Mouse (Mus musculus): Measurements from ENCODE around the gene Sdf2l1. TPM values are rescaled to one million over a fixed set of nuclear protein-coding genes. Genes with fewer than 3 reads are reported as not detected.
"Not testable (repeated sequence)": the region's sequence is repeated elsewhere in the genome, so short reads cannot be mapped to it uniquely, and the experiment has no call there.

The Sdf2l1 gene
- polyA plus RNA-seq (2015; fragmentation: Nextera tagmentation; extraction: Ambion mirVana): 69.5 and 70.2 TPM in 2 replicates

DNA sequence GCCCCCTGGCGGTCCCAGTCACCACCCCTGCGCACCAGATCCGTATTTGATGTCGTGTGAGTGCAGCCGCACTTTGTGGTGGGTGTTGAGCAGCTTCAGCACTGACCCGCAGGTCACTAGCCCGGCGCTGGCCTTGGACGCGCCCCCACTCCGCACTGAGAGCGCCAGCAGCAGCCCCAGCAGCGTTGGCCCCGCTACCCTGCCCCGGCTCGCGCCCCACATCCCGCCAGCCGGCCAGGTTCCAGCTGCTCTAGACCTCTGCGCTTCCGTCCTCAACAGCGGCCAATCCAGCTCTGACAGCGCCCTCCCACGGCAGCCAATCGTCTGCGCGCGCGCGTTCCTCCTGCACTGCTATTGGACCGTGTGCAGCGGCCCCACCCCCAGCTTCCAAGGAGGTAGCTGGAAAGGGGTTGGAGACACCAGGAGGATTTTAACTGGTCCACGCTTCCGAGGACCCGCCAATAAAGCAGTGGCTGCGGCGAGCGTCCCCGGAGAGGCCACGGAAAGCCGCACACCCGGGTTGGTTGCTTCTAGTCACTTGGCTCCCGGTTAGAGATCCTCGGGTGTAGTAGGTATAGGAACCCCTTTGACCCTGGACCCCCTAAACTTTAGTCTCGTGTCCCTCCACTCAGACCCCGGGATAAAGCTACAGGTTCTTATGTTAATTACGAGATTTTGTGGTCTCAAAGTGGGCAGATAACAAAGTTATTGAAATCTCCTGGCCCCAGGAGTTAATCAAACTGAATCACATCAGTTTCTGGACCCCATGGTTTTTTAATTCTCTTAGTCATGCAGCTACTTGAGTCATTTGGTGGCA lies at the start of gene Sdf2l1:
Sdf2l1 (minus strand) TSS at position 295 of the 817 bp plus-strand sequence.
- Histone ChIP-seq H3K36me3 (no peaks in the 10 kb centered on the region; the same call in 1 of the 2 replicates), H3K4me1 (peaks cover 16% of the 10 kb centered on the region), H3K4me3 (replicated peaks) (peak within 1 kb of the TSS; percentile 89), H3K9me3 (replicated peaks) (no peaks in the 10 kb centered on the region), H3K27me3 (no peaks in the 10 kb centered on the region), H3K4me2 (replicated peaks) (peak within 1 kb of the TSS; percentile 91), H3K9ac (peak within 1 kb of the TSS; percentile 53), H3K27ac (replicated peaks) (peak within 1 kb of the TSS; percentile 68)
- ATAC-seq (ENCODE audit: insufficient number of reproducible peaks, low FRiP score, low TSS enrichment, low read depth): peak; percentile 98
- WGBS: under 1% methylated on average over 47 of the region's 47 CpGs

DNA sequence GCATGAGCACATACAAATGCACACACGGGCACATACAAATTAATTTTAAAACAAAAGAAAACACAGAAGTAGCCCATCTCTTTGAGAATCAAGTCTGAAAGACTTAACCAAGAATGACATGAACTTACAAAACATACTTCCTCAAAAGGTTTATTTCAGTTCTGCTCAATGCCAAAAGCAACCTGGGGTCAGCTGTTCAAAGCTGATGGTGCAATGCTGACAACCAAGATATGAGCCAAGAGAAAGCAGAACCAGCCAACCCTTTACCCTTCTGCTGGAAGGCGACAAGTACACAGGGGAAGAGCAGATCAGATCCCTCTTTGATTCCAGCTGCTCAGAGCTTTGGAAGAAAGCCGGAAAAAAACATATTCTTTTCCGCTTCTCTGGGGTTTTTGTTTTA lies 49.2 kb upstream of the Sdf2l1 start:
- ATAC-seq (ENCODE audit: insufficient number of reproducible peaks, low FRiP score, low TSS enrichment, low read depth): no peak
- peaks cover 20% of the 10 kb centered on the region; the same call in 1 of the 2 replicates for H3K36me3 ChIP-seq
- no peaks in the 10 kb centered on the region for H3K9me3 ChIP-seq (replicated peaks)
- no peaks in the 10 kb centered on the region for H3K27me3 ChIP-seq
- H3K4me1 ChIP-seq: no peaks in the 10 kb centered on the region
- no peak overlapping the region for H3K4me3 ChIP-seq (replicated peaks)
- 81% methylated on average over 4 of the region's 4 CpGs for WGBS
- no peak overlapping the region for H3K4me2 ChIP-seq (replicated peaks)
- H3K27ac ChIP-seq (replicated peaks): no peak overlapping the region
- no peak overlapping the region for H3K9ac ChIP-seq

DNA sequence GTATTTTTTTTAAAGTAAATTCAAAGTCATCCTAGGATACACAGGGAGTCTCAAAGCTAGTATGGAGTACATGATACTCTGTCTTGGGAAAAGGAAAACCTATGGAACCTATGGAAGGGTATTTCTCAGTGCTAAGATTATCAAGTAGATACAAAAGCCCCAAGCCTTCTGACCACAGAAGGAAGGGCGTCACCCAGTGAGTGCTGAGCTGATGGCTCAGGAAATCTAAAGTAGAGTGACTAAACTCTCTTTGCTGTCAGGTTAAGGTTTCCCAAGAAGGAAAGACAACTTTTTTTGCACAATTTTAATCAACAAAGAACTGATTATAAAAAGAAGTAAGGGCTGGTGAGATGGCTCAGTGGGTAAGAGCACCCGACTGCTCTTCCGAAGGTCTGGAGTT lies 47.5 kb upstream of the Sdf2l1 start:
- H3K9me3 ChIP-seq (replicated peaks): no peaks in the 10 kb centered on the region
- peaks cover 23% of the 10 kb centered on the region for H3K36me3 ChIP-seq
- no peak for ATAC-seq (ENCODE audit: insufficient number of reproducible peaks, low FRiP score, low TSS enrichment, low read depth)
- no peak overlapping the region for H3K4me3 ChIP-seq (replicated peaks)
- 92% methylated on average over 3 of the region's 3 CpGs for WGBS
- no peaks in the 10 kb centered on the region for H3K27me3 ChIP-seq
- H3K9ac ChIP-seq: no peak overlapping the region
- H3K4me1 ChIP-seq: no peaks in the 10 kb centered on the region
- H3K27ac ChIP-seq (replicated peaks): no peak overlapping the region
- no peak overlapping the region for H3K4me2 ChIP-seq (replicated peaks)

DNA sequence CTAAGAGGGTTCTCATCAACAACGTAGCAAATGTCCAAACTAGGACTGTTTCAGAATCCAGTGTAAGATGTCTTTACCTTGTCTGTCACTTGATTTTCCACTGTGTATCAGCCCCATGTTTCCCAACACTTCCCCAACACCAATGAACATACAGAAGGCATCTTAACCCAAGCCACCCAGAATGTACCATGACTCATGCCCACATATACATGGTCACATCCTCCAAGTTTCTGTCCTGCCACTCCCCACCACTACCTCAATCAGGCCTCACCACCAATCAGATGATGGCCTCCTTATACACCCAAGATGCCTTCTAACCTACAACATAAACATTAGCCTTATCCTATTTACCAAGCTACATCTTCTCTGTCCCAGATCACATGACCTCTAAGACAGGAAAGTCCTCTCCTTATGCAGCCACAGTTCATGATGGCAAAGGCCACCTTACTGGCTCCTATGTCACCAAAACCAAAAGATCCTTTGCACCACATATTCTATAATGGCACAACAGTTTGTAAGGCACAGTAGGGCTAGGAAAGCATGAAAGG lies 45.5 kb upstream of the Sdf2l1 start:
- Histone ChIP-seq H3K9ac (no peak overlapping the region), H3K9me3 (replicated peaks) (no peaks in the 10 kb centered on the region), H3K4me1 (no peaks in the 10 kb centered on the region), H3K27me3 (no peaks in the 10 kb centered on the region), H3K4me2 (replicated peaks) (no peak overlapping the region), H3K4me3 (replicated peaks) (no peak overlapping the region), H3K36me3 (peaks cover 40% of the 10 kb centered on the region), H3K27ac (replicated peaks) (no peak overlapping the region)
- WGBS: 94% methylated on average over 1 of the region's 1 CpGs
- ATAC-seq (ENCODE audit: insufficient number of reproducible peaks, low FRiP score, low TSS enrichment, low read depth): no peak

DNA sequence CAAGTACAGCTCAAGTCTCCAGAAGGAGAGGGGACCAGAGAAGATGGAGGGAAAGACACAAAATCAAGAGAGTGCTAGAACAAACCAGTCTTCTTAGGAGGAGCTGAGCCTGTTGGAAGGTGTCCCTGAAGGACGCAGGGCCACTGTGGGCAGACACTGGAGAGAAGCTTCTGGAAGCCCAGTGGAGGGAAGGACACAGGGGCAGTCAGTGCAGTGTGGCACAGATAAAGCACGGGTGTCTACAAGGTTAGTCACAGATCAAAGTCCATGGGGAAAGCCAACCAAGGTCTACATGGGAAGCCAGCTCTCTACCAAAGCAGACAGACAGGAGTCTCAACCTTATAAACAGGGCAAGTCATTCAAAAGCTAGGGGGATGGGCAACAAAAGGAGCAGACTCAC lies 43.6 kb upstream of the Sdf2l1 start:
- 85% methylated on average over 2 of the region's 2 CpGs for WGBS
- H3K27ac ChIP-seq (replicated peaks): no peak overlapping the region
- H3K36me3 ChIP-seq: peaks cover 57% of the 10 kb centered on the region
- no peaks in the 10 kb centered on the region for H3K27me3 ChIP-seq
- H3K4me3 ChIP-seq (replicated peaks): no peak overlapping the region
- no peaks in the 10 kb centered on the region for H3K9me3 ChIP-seq (replicated peaks)
- no peak overlapping the region for H3K4me2 ChIP-seq (replicated peaks)
- no peak for ATAC-seq (ENCODE audit: insufficient number of reproducible peaks, low FRiP score, low TSS enrichment, low read depth)
- no peaks in the 10 kb centered on the region for H3K4me1 ChIP-seq
- no peak overlapping the region for H3K9ac ChIP-seq

DNA sequence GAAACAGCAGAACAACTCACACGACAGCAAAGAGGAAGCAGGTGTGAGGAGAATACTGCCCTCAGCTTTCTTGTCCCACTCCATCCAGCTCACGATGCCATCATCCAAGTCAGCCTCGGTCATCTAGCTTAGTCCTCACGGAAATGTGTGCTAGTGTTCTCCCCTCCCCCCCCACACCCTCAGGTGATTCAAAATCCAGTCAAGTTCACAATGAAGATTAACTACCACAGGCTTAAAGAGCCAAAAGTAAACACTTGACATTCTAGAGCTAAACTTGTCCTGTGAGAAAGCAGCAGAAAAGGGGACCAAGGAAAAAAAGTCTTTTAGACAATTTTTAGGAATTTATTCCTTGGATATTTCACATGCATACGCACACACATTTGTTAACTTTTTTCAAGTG lies 35.9 kb upstream of the Sdf2l1 start:
- ATAC-seq (ENCODE audit: insufficient number of reproducible peaks, low FRiP score, low TSS enrichment, low read depth): no peak
- H3K27ac ChIP-seq (replicated peaks): no peak overlapping the region
- H3K36me3 ChIP-seq: peaks cover 43% of the 10 kb centered on the region
- WGBS: 78% methylated on average over 5 of the region's 5 CpGs
- H3K4me2 ChIP-seq (replicated peaks): no peak overlapping the region
- no peak overlapping the region for H3K4me3 ChIP-seq (replicated peaks)
- no peak overlapping the region for H3K9ac ChIP-seq
- H3K9me3 ChIP-seq (replicated peaks): no peaks in the 10 kb centered on the region
- no peaks in the 10 kb centered on the region for H3K4me1 ChIP-seq
- no peaks in the 10 kb centered on the region for H3K27me3 ChIP-seq

DNA sequence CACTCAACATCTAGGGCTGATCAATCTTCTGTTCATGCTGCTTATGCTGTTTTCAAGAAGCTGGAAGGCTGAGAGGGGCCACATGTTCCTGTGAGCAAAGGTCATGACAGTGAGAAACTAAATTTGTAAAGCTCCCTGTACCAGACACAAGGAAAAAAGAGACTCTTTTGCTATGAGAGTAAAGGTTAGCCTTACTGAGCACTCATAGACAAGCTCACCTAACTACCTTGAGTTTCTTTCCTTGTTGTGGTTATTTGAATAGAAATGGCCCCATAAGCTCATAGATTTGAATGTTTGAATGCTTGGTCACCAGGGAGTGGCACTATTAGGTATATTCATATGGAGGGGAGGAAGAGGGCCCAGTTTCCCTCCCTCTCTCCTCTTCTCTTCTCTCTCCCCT lies 35.0 kb upstream of the Sdf2l1 start:
- Histone ChIP-seq H3K4me2 (replicated peaks) (no peak overlapping the region), H3K27ac (replicated peaks) (no peak overlapping the region), H3K4me1 (no peaks in the 10 kb centered on the region), H3K9me3 (replicated peaks) (no peaks in the 10 kb centered on the region), H3K36me3 (peaks cover 36% of the 10 kb centered on the region), H3K4me3 (replicated peaks) (no peak overlapping the region), H3K9ac (no peak overlapping the region), H3K27me3 (no peaks in the 10 kb centered on the region)
- ATAC-seq (ENCODE audit: insufficient number of reproducible peaks, low FRiP score, low TSS enrichment, low read depth): no peak

DNA sequence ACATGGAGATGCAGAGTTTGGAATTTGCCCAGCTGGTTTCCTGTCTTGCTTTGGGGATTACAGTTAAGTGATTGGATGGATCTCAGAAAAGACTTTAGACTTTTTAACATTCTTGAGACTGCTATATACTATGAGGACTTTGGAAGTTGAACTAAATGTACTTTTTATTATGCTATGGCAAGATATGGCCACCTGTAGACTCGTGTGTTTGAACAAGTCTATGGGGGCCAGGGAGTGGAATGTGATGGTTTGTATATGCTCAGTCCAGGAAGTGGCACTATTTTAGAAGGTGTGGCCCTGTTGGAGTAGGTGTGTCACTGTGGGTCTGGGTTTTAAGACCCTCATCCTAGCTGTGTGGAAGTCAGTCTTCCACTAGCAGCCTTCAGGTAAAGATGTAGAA lies 33.3 kb upstream of the Sdf2l1 start:
- not testable (repeated sequence) for ATAC-seq (ENCODE audit: insufficient number of reproducible peaks, low FRiP score, low TSS enrichment, low read depth); H3K4me1 ChIP-seq; H3K9me3 ChIP-seq (replicated peaks); H3K4me2 ChIP-seq (replicated peaks); H3K27ac ChIP-seq (replicated peaks); H3K4me3 ChIP-seq (replicated peaks); H3K27me3 ChIP-seq; H3K9ac ChIP-seq
- 89% methylated on average over 1 of the region's 1 CpGs for WGBS
- H3K36me3 ChIP-seq: peaks cover 24% of the 10 kb centered on the region

DNA sequence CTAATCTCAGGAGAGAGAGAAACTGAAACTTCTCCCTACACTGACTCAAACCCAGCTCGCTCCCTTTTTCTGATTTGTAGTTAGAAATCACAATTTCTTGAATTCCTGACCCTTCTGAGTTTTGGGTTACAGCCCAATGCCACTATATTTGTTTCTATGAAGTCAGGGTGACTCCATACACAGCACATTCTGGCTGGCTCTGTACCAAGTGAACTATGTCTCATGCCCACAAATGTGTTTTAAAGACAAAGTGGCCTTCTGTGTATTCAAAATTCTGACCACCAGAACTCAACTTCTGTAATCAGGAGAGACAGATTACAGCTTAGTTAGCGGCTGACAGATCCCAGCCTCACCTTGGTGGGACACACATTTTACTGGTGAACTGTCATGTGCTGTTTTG lies 22.2 kb upstream of the Sdf2l1 start:
- ATAC-seq (ENCODE audit: insufficient number of reproducible peaks, low FRiP score, low TSS enrichment, low read depth): no peak
- WGBS: 91% methylated on average over 2 of the region's 2 CpGs
- Histone ChIP-seq H3K4me3 (replicated peaks) (no peak overlapping the region), H3K27me3 (no peaks in the 10 kb centered on the region), H3K4me1 (no peaks in the 10 kb centered on the region), H3K9ac (no peak overlapping the region), H3K9me3 (replicated peaks) (no peaks in the 10 kb centered on the region), H3K4me2 (replicated peaks) (no peak overlapping the region), H3K36me3 (peaks cover 63% of the 10 kb centered on the region), H3K27ac (replicated peaks) (no peak overlapping the region)

DNA sequence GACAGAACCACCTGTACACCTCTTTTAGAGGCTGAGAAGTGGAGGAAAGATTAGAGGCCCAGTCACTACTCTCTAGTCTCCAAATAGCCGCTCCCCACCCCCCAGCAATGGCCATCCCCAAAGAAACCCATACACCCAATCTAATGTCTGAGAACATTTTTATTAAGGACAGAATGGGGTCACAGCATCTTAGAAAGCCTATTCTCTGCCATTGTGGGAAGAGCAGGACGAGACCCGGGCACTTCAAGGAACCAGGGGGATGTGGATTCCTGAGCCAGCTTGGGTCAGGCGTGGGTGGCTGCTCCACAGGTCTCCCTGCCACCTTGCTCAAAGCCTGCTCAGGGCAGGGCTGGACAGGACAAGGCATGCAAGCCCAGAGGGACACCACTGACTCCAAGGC lies 19.7 kb upstream of the Sdf2l1 start:
- no peak for ATAC-seq (ENCODE audit: insufficient number of reproducible peaks, low FRiP score, low TSS enrichment, low read depth)

DNA sequence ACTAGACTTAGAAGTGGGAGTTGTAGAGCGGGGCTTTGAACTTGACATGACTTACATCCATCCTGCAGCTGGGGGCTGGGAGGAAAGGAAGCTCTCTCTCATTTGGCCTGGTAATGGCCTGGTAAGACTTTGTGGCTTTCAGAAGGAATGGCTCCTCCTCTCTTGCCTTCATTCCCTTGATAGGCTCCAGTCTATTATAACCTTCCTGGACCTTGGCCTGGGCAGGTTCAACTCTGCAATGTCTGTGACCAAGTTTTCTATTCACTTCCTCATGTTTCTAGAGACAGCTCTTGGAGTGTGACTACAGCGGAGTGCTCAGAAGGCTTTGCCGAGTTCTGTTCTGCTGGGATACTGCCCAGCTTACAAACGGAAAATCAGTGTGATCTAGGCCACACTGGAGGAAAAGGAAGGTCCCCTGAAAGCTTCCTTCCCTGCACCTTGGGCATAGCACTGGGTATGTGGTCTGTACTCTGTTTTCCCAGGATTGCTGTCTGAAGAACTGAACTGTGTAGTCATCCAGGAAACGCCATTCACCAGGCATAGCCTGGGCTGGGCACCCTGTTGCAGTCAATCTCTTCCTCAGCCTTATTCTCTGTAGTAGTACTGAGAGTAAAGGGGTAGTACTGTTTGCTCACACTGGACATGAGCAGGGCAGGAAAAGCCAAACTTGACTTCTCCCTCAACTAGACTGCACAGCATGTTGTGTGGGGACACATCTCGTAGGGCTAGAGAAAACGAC lies 18.5 kb upstream of the Sdf2l1 start:
- Histone ChIP-seq H3K27ac (replicated peaks) (no peak overlapping the region), H3K9me3 (replicated peaks) (no peaks in the 10 kb centered on the region), H3K4me3 (replicated peaks) (no peak overlapping the region), H3K36me3 (peaks cover 36% of the 10 kb centered on the region), H3K27me3 (no peaks in the 10 kb centered on the region), H3K9ac (no peak overlapping the region), H3K4me1 (peaks cover 17% of the 10 kb centered on the region), H3K4me2 (replicated peaks) (no peak overlapping the region)
- 83% methylated on average over 7 of the region's 7 CpGs for WGBS
- no peak for ATAC-seq (ENCODE audit: insufficient number of reproducible peaks, low FRiP score, low TSS enrichment, low read depth)

More for the DNA sequence above, 19.7 kb upstream of the Sdf2l1 start:
- H3K4me3 ChIP-seq (replicated peaks): no peak overlapping the region
- no peaks in the 10 kb centered on the region for H3K27me3 ChIP-seq
- no peaks in the 10 kb centered on the region for H3K9me3 ChIP-seq (replicated peaks)
- 91% methylated on average over 4 of the region's 4 CpGs for WGBS
- no peak overlapping the region for H3K9ac ChIP-seq
- no peak overlapping the region for H3K4me2 ChIP-seq (replicated peaks)
- H3K27ac ChIP-seq (replicated peaks): no peak overlapping the region
- H3K4me1 ChIP-seq: peaks cover 15% of the 10 kb centered on the region
- peaks cover 44% of the 10 kb centered on the region for H3K36me3 ChIP-seq
